Mouse (Mus musculus) T-helper 1 cell (primary cell): ENCODE measurements around the gene Inpp5a.

Experiments used
- in situ Hi-C: fragments of 300-600 bp; cut with MboI, MseI; formaldehyde crosslinking; loops from one replicate; pipeline ENCODE4 v1.15.1; 2025; ENCODE audit warnings: high pct_unique_total_duplicates

Inpp5a gene

DNA sequence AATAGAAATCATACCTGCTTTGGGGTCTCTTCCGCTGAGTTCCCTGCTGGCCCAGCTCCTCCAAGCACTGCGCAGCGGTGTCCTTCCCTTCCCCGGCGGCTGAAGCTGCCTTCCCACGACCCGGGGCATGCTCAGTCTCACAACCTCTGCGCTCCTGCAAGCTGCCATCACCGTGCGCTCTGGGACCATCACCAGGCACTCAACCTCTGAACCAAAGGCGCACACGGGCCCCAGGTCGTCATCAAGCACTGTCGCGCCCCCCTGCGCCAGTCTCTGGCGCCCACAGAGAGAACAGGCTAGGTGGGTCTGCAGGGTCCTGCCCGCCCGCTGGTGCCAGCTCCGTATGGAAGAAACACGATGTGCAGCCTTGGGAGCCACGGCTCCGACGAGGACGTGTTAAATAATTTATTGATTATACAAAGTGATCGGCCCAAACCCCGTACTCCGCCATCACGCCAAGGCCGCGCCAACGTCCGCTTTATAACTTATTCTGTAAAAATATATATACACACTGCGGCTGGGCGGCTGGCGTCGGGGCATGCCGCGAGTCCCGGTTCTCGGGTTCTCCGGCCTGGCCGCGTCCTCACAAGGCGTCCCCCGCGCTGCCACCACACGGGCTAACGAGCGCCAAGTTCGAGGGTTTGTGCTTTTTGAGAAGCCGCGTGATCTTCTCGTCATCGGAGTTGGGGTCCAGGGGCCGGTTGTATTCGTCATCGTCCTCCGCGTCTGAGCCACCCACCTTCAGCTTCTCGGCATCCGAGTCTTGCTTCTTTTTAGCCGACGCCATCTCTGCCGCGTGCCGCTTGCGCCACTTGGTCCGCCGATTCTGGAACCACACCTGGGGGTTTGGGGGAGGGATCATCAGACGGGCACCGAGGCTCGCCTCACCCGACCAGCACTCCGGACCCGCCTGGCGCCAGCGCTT is 192.2 kb downstream of the Inpp5a start:
- in situ Hi-C loops: no loop called here

- in situ Hi-C loops: no loop called here
Measured at GRCm38 (mm10) chr7:139581801-139582571, 193.1 kb downstream of the Inpp5a start.

- in situ Hi-C loops: no loop called here
Measured at GRCm38 (mm10) chr7:139582595-139582994, 193.7 kb downstream of the Inpp5a start, which contains the start of gene Nkx6-2. Nkx6-2 (minus strand) TSS chr7:139582797.

DNA sequence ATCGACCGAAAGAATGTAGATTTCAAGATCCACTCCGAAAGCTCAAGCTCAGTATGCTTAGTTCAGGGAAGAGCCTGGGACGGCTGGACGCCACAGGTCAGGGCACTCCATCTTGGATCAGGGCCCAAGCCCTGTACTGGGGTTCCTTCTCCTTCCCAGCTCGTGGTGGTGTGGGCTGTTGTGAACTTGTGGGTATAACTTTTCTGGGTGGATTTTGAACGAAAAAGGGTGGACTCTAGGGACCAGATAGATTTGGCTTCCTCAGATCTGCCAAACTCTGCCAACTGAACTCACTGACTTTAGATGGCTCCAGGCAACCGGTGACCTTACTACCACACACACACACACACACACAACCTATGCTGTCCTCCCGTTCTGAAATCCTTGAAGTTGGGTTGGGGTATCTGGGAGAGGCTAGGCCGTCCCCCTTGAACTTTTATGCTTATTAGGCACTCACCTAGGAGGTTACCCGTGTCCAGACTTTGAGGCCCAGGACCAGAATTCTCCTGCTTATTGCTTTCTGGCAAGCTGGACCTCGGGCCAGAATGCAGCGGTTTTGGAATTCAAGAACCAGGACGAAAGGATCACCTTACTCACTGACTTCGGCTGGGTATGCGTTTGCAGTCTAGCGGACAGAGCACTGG is 194.3 kb downstream of the Inpp5a start:
- in situ Hi-C loops: no loop called here

GRCm38 (mm10) chr7:139584221-139585175 is 195.6 kb downstream of the Inpp5a start:
- in situ Hi-C loops: no loop called here

- in situ Hi-C loops: no loop called here
Measured at GRCm38 (mm10) chr7:139585183-139585821, 196.4 kb downstream of the Inpp5a start.

- in situ Hi-C loops: no loop called here
Measured at GRCm38 (mm10) chr7:139587919-139588318, 199.0 kb downstream of the Inpp5a start.

- in situ Hi-C loops: no loop called here
Measured at GRCm38 (mm10) chr7:139590302-139590701, 201.4 kb downstream of the Inpp5a start.

DNA sequence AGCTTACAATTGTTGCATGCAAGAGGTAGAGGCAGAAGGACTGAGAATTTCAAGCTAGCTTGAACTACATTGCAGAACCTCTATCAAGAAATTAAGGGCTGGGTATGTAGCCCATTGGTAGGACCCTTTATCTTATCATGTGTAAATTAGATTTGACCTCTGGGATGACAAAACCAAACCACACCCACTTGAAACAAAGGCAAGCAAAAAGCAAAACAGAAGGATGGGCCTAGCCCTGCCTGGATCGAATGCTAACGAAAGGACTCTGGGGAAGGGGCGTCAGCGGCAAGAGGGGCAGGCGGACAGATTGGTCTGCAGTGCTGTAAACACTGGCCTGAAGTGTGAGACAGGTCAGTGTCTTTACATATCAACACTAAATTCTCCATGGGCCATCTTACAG is 202.4 kb downstream of the Inpp5a start:
- in situ Hi-C loops: no loop called here

DNA sequence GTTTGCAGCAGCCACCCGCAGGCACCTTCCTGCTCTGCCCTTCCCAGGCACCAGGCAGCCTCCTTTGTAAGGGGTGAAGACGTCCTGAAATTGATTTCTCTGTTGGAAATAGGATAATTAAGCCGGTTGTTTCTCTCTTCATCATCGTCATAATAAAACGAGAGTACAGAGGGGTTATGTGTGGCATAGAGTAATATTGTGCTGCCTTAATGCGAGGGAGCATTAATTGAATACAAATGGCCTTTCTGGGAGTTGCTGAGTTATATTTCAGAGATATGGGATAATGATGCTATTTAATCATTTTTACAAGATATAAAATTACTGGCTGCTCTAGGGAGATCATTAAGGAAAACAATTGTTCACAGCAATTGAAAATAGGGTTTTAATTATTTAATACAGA is 206.4 kb downstream of the Inpp5a start:
- in situ Hi-C loops: no loop called here

DNA sequence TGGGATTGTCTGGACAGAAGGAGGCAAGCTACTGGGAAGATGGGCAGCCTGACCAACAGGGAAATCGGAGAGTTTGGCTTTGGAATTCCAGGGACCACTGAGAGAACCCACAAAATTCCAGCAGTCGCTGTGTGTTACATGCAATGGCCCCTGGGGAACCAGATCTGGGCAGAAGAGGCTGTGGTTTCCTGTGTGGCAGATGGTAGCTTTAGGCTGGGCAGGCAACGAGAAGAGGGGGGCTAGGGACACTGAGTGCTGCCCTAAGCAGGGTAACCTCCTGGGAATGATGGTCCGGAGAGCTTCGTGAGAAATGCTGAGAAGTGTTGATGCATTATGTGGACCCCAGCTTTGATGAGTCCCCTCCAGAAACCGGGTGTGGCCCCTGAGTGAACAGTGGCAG is 207.0 kb downstream of the Inpp5a start:
- in situ Hi-C loops: no loop called here

- in situ Hi-C loops: no loop called here
Measured at GRCm38 (mm10) chr7:139610328-139610727, 221.4 kb downstream of the Inpp5a start.

DNA sequence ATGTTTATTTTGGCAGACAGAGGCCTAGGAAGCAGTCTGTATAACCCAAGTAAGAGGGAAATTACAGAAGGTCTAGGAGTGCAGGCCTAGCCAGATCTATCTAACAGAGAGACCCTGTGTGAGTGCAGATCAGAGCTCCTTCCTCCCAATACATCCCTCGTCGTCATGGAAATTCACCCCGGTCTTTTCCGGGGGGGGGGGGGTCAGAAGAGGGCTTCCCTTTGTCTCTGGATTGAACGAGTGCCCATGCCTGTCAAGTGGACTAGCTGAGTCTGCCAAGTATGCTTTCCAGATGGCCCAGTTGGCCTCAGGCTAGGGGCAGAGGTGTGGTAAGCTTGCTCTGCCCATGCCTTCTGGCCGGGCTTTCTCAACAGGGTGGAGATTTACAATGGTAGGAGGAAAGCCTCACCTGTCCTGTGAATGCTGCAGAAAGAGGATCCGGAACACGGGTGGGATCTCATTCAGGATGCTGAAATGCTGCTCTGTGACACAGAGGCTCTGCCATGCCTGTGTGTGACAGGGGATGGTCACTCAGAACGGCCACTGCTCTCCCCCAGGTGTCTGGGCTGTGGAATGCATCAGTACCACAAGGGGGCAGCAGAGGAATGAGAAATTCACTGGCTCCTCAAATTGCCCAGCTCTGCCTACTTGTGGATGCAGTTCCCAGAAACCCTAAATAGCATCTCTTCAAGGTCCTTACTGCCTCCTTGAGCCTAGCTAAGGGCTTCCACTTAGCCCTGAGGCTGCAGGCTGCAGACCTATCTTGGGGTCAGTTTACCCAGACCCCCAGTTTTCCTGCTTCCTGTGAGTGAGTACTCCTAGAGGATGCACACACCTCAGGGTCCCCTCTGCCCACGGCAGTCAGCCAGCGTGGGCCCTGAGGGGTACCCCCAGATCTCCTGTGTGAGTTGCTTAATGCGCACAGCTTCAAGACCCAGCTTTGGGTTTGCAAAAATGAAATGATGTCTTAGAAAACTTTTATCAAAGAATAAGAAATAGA is 227.2 kb downstream of the Inpp5a start:
- in situ Hi-C loops: no loop called here

GRCm38 (mm10) chr7:139622568-139622967 is 233.7 kb downstream of the Inpp5a start:
- in situ Hi-C loops: no loop called here

DNA sequence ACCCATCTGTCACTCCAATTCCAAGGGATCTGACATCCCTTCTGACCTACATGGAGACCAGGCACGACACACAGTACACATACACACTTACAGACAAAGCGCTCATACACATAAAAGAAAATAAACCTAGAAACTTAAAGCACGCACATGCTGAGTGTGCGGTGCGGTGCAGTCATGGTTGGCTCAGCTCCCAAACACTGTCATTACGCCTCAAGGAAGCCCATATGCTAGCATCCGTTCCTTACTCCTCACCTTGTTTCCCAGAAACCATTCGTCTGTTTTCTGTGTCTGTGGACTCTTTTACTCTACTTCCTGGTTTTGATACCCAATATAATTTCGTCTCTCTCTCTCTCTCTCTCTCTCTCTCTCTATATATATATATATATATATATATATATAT is 236.2 kb downstream of the Inpp5a start:
- in situ Hi-C loops: no loop called here
